Mouse (Mus musculus): ENCODE results near the gene Col15a1.

Col15a1 gene

DNA sequence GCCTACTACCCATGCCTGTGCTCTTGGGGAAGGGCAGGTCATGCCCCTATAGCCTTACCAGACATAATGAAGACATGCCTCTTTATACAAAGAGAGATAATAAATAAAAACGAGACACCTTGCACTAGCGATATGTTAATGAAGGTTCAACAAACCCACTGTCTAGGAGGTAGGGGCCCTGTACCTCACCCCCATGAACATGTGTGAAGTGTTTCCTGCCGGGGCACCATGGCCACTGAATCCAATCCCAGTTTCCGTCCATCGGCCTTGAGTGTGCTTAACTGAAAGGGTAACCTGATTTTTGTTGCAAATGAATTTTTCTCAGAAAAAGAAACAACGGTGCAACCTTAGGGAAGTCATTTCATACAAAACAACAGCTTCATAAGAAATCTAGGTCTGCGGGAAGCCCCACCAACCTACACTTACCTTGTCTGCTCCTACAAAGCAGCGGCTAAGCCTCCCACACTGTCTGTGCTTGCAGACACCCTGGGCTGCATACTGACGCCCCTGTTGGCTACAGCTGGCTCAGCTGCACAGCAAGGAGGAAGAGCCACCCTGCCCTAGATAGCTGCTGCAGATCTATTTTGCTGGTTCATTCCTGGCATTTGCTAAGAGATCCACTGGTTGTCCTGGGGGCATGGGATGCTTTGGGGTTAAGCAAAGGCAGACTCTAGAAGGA lies 64.6 kb downstream of the Col15a1 start:
- DNase-seq (ENCODE audit: low read depth, low spot score), result no peak

DNA sequence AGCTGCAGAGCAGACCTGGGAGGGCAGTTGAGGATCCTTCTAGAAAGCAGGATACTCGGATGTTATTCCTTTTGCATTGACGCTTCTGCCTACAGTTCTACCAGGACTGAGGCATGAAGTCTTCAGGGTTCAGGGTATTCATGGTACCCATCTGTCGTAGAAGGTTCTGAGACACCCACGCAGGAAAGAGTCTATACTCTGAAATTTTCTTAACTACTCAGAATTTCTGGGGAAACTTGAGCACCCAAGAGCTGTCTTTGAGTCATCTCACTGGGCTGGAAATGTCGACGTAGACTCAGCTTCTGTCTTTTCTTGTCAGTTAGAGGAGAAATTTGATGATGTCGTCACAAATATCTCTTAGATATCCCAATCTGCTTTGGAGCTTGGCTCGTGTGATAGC lies 65.8 kb downstream of the Col15a1 start:
- DNase-seq (ENCODE audit: low read depth, low spot score), result no peak

DNA sequence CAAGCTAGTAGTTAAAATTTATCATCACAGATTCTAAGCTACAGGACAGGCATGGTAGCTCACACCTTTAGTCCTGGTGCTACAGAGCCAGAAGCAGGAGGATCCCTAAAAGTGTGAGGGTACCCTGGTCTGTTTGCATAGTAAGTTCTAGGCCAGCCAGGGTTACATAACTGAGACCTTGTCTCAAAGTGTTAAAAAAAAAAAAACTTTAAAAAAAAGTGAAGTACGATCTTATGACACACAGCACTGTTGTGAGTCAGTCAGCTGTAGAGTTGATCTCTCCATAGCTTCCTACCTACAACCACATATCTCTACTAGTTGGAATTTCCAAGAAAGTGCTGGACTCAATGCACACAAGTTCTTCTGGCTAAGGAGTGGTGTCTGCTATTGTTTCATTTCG lies 67.0 kb downstream of the Col15a1 start:
- DNase-seq (ENCODE audit: low read depth, low spot score), result no peak

DNA sequence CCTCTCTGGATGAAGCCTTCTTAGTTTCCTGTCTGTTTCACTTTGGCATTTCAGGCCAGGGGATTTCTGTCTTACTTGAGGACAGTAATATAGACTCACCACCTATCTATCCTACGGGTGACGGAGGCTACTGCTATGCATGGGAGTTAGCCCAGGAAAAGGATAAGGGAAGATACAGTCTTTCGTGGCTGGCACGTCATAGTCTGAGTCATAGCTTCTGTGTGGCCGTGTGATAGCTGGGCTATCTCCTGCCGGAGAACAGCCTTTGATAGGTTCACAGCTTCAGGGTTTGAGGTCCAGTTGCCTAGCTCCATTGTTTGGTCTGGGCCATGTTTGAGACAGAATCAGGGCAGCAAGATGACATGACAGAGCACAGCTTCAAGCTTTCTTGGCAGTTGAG lies 70.4 kb downstream of the Col15a1 start:
- DNase-seq (ENCODE audit: low read depth, low spot score), result no peak

DNA sequence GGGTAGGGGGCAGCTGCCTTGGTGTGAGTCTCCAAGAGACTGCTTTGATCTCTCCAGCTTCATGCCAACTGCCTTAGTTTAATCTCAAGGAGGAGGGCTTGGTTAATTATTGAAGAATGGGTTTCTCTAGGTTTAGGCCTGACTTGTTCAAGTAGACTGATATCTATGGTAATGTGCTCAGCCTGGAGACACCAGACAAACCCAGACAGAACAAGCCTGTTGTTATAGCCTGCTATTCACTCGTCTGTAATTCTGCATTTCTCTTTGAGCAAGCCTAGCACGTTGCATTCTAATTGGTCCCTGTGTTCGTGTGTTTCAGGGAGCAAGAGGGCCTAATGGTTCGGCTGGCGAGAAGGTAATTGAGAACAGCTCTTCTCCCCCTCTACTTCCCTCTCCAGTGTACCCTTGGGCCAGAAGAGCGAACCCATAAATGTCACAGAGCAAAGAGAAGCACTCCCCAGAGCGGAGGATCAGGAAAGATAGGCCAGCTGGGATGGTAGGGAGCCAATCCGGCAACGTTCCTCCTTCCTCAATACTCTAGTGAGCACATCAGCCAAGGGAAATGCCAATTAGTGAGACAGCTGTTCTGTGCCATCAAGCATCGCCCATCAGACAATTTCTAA lies 71.2 kb downstream of the Col15a1 start:
- no peak for DNase-seq (ENCODE audit: low read depth, low spot score)

DNA sequence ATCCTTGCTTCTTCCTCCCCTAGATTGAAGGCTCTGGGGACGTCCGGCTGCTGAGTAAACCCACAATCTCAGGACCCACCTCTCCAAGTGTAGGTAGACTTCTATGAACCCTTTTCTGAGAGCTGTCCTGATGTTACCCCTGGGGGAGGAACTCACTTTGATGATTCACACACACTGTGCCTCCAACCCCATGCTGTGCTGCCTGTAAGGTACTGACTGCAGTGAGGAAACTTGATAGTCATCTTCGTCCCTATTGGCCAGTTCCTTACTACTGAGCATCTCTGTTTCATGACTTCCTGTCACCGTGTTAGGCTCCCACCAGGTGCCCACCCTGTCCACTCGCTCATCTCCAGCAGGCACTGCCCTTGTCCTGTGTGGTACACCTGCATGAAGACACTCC lies 72.2 kb downstream of the Col15a1 start:
- DNase-seq (ENCODE audit: low read depth, low spot score), result no peak

DNA sequence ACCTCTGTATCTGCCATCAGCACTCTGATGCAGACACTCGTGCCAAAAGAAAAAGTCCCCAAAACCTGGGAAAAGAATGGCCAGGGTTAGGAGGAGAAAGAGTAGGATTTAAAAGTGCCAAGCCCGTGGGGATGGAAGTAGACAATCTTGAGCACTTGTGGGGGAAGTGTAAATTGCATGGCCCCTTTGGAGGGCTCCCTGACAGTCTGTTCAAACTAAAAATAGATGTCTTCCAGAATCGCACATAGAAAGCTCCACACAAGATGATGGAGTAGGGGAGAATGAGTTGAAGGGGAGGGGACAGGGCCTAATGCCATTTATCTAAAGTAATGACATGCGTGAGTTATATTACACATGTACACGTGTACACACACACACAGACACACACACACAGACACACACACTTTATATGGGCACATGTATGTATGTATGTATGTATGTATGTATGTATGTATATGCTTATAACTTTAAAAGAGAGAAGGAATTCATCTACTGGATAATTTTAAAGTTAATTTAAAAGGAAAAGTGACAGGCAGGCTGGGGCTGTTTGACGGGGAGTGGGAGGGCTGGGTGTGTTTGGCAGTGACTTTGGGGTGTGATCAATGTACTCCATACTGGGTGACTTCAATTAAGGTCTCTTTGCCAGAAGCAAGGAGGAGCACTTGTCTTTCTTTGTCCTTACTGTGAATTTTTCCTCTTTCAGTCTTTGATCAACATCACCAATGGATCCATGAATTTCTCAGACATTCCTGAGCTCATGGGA lies 74.1 kb downstream of the Col15a1 start:
- no peak for DNase-seq (ENCODE audit: low read depth, low spot score)

DNA sequence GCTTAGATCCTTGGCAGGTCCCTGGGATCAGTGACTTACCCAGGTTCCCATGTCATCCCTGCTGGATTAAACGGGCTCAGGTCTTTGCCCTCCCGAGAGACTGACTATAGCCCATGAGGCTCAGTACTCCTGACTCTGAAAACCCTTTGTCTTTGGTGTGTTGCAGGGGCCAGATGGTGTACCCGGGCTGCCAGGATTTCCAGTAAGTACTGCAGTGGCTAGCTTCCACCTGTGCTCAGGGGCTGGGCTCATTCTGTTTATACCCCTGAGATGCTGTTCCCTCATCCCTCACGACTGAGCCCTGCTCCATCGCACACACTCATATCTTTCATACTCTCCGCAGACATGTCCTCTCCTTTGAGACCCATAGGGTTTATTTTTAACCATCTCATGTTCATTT lies 76.3 kb downstream of the Col15a1 start:
- no peak for DNase-seq (ENCODE audit: low read depth, low spot score)

DNA sequence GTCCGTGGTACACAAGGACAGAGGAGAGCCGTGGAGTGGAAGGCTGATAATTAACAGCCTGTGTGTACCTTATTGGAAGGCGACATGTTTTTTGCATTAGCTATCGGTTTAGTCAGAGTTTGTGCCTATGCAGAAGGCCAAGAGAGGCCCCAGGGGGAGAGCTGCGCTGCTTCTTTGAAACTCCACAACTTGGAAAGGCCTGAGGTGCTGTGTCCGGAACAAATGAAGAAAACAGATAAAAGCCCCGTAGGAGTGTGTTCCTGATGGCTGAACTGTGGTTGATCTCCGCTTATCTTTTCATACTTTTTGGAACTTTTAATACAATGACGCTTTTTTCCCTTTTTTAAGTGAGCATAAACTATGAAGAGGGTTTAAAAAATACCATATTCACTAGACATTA lies 76.9 kb downstream of the Col15a1 start:
- no peak for DNase-seq (ENCODE audit: low read depth, low spot score)

DNA sequence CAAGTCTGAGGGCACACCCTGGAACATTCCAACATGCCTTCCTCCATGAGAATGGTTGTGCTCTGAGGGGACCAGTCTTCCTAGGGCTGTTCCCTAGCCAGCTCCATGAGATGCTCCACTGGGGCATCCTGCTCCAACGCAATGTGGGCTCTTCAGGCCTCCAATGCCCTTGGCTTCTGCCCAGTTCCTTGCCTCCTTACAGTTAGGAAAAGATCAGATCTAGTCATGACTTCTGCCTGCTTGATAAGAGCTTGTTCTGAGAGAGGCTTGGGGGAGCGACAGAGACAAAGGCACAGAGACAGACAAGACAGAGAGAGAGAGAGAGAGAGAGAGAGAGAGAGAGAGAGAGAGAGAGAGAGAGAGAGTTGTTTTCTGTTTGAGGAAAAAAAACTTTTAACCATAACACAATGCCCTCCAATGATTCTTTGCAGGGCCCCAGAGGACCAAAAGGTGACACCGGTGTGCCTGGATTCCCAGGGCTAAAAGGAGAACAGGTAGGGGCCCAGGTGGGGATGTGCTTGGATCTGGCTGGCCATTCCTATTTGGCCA lies 78.7 kb downstream of the Col15a1 start:
- no peak for DNase-seq (ENCODE audit: low read depth, low spot score)

DNA sequence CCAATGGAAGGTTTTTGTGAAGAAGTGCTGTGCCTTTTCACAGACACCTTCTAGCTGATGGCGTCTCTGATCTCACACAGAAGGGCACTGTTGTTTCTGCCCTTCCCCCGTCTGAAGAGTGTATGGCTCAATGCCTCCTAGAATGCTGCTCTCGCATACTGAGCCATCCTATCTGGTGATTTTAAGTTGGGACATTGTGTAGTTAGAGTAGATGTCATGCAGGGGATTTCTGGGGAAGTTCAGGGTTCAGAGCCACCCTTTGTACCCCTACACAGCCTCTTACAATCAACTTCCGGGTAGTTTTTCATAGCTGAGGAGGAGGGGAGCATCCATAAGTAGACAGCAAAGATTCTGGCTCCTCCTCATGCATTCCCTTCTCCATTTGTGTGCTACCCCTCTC lies 79.5 kb downstream of the Col15a1 start:
- no peak for DNase-seq (ENCODE audit: low read depth, low spot score)

DNA sequence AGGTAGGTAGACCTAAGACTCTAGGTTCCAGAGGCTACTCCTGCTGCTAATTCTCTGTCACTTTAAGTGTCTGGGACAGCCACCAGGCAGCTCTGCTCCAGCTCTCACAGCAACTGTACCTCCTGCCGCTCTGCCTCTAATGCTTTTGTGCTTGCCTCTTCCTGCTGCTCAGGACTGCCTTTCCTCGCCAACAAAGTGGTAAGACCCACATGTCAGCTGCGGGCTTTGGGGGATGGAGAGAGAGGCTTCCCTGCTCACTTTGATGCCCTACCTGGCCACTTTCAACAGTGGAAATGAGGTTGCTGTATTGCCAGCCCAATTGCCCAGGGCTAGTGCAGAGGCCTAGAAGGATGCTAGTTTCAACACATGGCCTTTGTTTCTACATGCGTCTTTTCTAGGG lies 80.3 kb downstream of the Col15a1 start:
- DNase-seq (ENCODE audit: low read depth, low spot score), result no peak

DNA sequence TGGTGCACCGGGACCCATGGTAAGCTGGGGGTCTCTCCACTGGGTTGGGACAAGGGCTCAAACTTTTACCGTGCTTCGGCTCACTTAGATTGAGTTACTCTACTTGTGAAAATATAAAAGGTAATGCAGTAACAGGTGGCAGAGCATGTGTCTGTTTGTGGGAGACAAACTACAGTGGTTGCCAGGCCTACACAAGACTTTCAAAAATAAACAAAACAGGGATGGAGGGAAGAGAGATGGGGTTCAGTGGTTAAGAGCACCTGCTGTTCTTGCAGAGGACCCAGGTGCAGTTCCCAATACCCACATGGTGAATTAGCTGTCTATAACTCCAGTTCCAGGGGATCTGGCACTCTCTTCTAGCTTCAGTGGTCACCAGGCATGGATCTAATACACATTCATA lies 81.6 kb downstream of the Col15a1 start:
- no peak for DNase-seq (ENCODE audit: low read depth, low spot score)

DNA sequence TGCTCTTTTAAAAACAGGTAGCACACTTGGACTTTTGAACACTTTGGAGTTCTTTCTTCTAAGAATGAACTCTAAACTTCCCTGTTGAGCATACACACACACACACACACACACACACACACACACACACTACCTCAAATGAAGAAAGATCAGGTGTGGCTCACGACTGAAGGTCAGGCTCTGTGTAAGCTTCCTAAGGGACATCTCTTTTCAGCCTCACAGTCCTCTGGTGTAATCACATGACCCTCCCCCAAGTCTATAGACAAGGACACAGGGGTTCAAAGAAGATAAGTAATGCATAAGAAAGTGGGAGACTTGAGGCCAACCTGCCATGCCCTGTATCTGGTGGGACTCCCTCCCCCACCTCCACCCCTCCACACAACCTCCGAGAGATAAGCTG lies 82.5 kb downstream of the Col15a1 start:
- DNase-seq (ENCODE audit: low read depth, low spot score), result no peak

DNA sequence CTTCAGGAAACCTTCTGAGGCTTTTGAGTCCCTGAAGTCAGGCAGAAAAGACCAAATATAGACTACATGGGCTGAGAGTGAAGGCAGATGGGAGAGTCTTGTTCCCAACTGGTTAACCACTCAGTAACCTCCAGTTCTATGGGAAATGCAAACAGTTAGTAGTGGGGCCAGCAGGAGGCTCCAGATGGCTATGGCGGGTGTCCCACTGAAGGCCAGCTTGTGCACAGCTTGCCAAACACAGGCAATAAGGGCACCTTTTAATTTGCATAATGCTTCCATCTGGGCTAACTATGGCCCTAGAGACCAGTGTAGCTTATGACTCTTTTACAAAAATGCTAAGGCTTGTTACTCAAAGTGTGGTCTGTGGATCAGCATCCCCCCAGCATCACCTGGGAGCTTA lies 83.1 kb downstream of the Col15a1 start:
- DNase-seq (ENCODE audit: low read depth, low spot score), result no peak

DNA sequence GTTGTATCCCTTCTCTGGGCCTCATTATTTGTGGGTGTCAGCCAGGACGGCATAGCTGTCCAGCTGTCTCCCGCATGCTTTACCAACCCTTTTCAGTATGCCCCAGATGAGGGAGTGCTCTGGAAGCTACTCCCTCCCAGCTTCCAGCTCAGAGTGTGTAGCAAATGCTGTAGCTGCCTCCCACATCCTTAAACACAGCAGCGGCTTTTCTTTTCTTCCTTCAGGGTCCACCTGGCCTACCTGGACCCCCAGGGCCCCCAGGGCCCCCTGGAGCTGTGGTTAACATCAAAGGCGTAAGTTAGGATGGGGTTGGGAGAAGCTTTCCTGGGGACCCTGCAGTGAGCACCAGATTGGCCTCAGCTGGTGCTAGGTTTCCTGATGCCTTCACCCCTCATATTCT lies 85.0 kb downstream of the Col15a1 start:
- no peak for DNase-seq (ENCODE audit: low read depth, low spot score)

DNA sequence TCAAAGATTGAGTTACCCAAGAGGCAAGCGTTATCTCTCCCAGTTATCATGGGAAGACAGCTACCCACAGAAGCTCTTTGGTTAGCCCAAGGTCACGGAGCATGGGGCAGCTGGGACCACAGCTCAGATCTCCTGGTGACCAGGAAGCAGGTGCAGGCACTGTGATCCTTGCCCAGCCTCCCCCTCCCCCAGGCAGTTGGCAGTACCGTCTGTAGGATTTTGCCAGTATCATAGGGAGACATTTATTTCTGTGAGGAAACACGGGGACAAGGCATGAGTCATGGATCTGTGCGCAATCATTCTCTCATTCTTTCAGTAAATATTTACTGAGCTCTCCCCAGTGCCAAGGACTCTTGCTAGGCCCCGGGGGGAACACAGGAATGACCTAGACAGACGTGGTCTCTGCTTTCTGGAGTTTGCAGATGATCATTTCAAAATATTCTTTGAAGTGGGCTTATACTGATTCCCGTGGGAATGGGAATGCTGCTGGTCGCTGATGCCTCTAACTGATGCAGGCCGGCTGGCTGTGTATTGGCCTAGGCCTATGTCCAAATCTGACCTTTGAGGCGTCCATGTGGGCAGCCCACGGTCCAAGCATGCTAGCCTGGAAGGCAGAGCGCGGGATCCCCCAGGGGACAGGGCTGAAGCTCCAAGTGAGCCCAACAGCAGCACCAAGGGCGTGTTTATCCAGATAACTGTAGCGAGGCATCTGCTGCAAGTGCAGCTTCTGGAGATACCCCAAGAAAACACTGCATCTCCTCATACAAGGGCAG lies 86.0 kb downstream of the Col15a1 start:
- no peak for DNase-seq (ENCODE audit: low read depth, low spot score)

DNA sequence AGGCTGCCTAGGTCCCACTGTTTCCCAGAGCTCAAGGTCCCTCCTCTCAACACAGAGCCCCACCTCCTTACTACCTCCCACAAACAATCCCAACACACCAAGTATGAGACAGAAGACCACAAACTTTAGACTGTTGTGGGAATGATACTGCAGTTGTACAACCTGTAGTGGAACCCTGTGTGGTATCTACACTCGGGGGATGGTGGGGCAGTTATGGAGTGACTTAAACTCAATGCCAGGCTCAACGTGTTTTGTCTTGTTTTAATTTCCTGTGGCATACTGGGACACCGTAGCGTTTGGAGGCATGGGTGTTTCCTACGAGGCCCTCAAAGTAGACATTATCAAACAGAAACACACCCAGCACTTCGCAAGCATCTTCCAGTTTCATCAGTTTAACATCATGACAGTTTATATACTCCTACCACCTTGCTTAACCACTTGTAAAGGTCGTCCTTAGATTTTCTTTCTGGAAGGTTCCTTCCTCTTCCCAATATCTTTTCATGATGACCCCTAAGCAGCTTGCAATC lies 86.6 kb downstream of the Col15a1 start:
- DNase-seq (ENCODE audit: low read depth, low spot score), result no peak

DNA sequence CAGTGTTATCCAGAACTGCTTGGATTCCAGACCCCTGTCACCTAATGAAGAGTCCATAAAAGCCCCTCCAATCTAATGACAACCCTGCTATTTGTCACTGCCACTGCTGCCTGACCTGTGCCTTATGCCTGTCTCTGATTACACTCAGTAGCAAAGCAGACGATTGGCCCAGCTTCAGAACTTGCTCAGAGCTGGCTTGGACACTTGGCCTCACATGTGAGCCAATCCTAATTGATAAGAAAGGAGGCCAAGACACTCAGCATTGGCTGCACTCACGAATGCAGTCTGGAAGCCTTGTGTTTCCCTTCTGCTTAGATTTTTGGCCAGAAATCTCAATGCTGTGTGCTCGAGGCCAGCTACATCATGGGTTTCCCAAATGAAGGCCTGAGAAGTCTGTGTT lies 87.6 kb downstream of the Col15a1 start:
- no peak for DNase-seq (ENCODE audit: low read depth, low spot score)

DNA sequence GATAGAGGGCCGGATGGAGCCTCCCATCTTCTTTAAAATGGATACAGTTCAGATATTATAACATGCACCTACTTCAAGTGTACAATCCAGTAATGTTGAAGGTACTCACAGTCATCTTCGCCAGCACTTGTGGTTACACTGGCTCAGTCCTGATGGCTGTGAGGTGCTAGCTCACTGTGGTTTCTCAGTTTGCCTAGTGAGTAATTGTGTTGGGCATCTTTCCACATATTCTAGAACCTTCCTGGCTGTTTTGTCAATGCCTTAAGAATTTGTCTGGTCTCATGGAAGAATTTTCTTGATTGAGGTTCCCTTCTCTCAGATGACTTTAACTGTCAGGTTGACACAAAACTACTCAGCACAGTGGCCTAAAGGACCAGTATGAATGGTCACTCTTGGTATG lies 92.7 kb downstream of the Col15a1 start:
- DNase-seq (ENCODE audit: low read depth, low spot score), result no peak

DNA sequence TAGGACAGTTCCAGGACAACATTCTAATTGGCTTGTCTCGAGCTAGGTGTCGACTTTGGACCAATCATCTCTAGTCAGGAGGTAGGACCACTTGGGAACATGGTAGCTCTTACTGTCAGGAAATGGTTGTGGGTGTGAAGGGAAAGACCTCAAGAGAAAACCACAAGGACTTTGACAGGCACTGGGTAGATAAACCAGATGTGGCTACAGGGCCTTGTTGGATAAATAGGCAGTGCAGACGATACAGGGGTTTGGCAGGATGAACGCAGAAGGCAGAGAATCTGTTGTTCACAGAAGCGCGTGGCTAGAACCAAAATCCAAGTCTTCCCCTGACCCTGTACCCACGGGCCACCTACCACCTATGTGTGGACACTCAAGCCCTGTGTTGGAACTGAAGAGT lies 94.6 kb downstream of the Col15a1 start:
- DNase-seq (ENCODE audit: low read depth, low spot score), result no peak
